Mouse (Mus musculus) CH12.LX (cell line): ENCODE measurements around the gene Gsto2.

Source experiments
- EP300 ChIP-seq: IDR thresholded peaks from 2 replicates; pipeline ENCODE4 v1.6.1; 2011; ENCODE audit warnings: low read length, improper control_type of control experiment
- POLR2AphosphoS2 ChIP-seq: IDR thresholded peaks from 2 replicates; pipeline ENCODE4 v1.6.1; 2011; ENCODE audit warnings: low read depth, low read length, improper control_type of control experiment

GRCm38 (mm10) chr19:47902316-47903201 lies 37.2 kb downstream of the Gsto2 start:
- no peak for TF ChIP-seq POLR2AphosphoS2
- no peak for TF ChIP-seq EP300
